Mouse (Mus musculus) hindbrain, postnatal 0 days (tissue): ENCODE data around the gene Atox1. TPM values are rescaled to one million over a fixed set of nuclear protein-coding genes. Genes with fewer than 3 reads are reported as not detected.
"Not testable (repeated sequence)": the region's sequence is repeated elsewhere in the genome, so short reads cannot be mapped to it uniquely, and the experiment has no call there.

Source experiments
- ATAC-seq: fragments of 200-750 bp; cut with Nextera tagmentation; 2 replicates; pipeline ENCODE4 v1.8.0; 2017; ENCODE audit warnings: mild to moderate bottlenecking, moderate TSS enrichment, moderate library complexity
- DNase-seq: peaks from one replicate; pipeline ENCODE4 v3.0.0-alpha.2; 2015; ENCODE audit warnings: low spot score
- H3K27ac ChIP-seq: fragments of 300-500 bp; sonication (generic); 2 replicates; pipeline ENCODE4 v1.5.1; 2014; ENCODE audit warnings: mild to moderate bottlenecking
- H3K27me3 ChIP-seq: fragments of 300-500 bp; sonication (generic); 2 replicates; pipeline ENCODE4 v1.6.1; 2014; ENCODE audit warnings: low read length, mixed read lengths; ENCODE audit not compliant: insufficient read depth
- H3K36me3 ChIP-seq: fragments of 300-500 bp; sonication (generic); 2 replicates; pipeline ENCODE4 v1.6.1; 2014; ENCODE audit warnings: low read length, mixed read lengths; ENCODE audit not compliant: insufficient read depth
- H3K4me1 ChIP-seq: fragments of 300-500 bp; sonication (generic); 2 replicates; pipeline ENCODE4 v1.6.1; 2014; ENCODE audit warnings: antibody characterized with exemption, low read length, mixed read lengths; ENCODE audit not compliant: insufficient read depth
- H3K4me2 ChIP-seq: fragments of 300-500 bp; sonication (generic); 2 replicates; pipeline ENCODE4 v1.6.1; 2014; ENCODE audit warnings: low read depth, mild to moderate bottlenecking, low read length, moderate library complexity, mixed read lengths
- H3K4me3 ChIP-seq: fragments of 300-500 bp; sonication (generic); 2 replicates; pipeline ENCODE4 v1.5.1; 2014; ENCODE audit warnings: low read length
- H3K9ac ChIP-seq: fragments of 300-500 bp; sonication (generic); replicated peaks from 2 replicates; pipeline ENCODE4 v1.6.1; 2014; ENCODE audit warnings: mild to moderate bottlenecking, low read length, moderate library complexity, mixed read lengths
- H3K9me3 ChIP-seq: fragments of 300-500 bp; sonication (generic); 2 replicates; pipeline ENCODE4 v1.6.1; 2016; ENCODE audit warnings: low read length, mixed read lengths
- CTCF ChIP-seq: IDR thresholded peaks from 2 replicates; pipeline ENCODE4 v1.5.1; 2016; ENCODE audit warnings: antibody characterized with exemption, control low read depth, low read depth
- WGBS: fragments of 180-500 bp; shearing (Covaris S2); extraction: QIAGEN DNeasy Blood & Tissue Kit; methylation state at CpG from one replicate; pipeline ENCODE4 v1.1.7; 2014; 5-methylcytosine and 5-hydroxymethylcytosine counted together
- polyA plus RNA-seq: library from polyadenylated mRNA; unstranded; fragments of >200 nt; fragmentation: Nextera tagmentation; extraction: Ambion mirVana; gene quantifications from 2 replicates; pipeline ENCODE4 v1.2.1, GENCODE M21; 2015
- total RNA-seq: library from RNA; depleted of rRNA; stranded (reverse); fragments of >200 nt; gene quantifications from 2 replicates; pipeline ENCODE4 v1.2.3, GENCODE M21; 2014

Atox1 gene
- total and polyA plus RNA-seq, 2 experiments from 2014 or later: 148 to 319 TPM

GRCm38 (mm10) chr11:55422978-55423377 lies 38.1 kb downstream of the Atox1 start, which contains the start of gene Sparc:
TSS of gene Sparc (minus strand) at chr11:55423183.
- no peak for ATAC-seq
- peak within 1 kb of the TSS; percentile 60 for H3K27ac ChIP-seq
- H3K27me3 ChIP-seq: no peaks in the 10 kb centered on the region
- 100% methylated on average over 1 of the region's 1 CpGs for WGBS
- no peak for TF ChIP-seq CTCF
- no peak for DNase-seq
- H3K9ac ChIP-seq: no peak within 1 kb of the TSS
- H3K4me1 ChIP-seq: peaks cover 12% of the 10 kb centered on the region; the same call in 1 of the 2 replicates
- H3K4me3 ChIP-seq: no peak within 1 kb of the TSS
- H3K36me3 ChIP-seq: no peaks in the 10 kb centered on the region
- H3K4me2 ChIP-seq: no peak within 1 kb of the TSS
- H3K9me3 ChIP-seq: no peaks in the 10 kb centered on the region

- no peaks in the 10 kb centered on the region for H3K36me3 ChIP-seq
- H3K4me1 ChIP-seq: peaks cover 12% of the 10 kb centered on the region; the same call in 1 of the 2 replicates
- H3K9me3 ChIP-seq: no peaks in the 10 kb centered on the region
- H3K4me3 ChIP-seq: peak overlapping the region; percentile 40
- ATAC-seq: peak; percentile 81
- peak overlapping the region; percentile 61 for H3K4me2 ChIP-seq
- H3K27me3 ChIP-seq: no peaks in the 10 kb centered on the region
- peak overlapping the region; percentile 83 for H3K27ac ChIP-seq
- 9% methylated on average over 7 of the region's 9 CpGs for WGBS
- no peak for TF ChIP-seq CTCF
- peak overlapping the region; percentile 53 for H3K9ac ChIP-seq
- peak; percentile 51 for DNase-seq
These were observed 41.2 kb downstream of the Atox1 start for GRCm38 (mm10) chr11:55419678-55420307.

- H3K9me3 ChIP-seq: no peaks in the 10 kb centered on the region
- H3K27me3 ChIP-seq: no peaks in the 10 kb centered on the region
- no peaks in the 10 kb centered on the region for H3K36me3 ChIP-seq
- H3K4me1 ChIP-seq: peaks cover 12% of the 10 kb centered on the region; the same call in 1 of the 2 replicates
- H3K4me2 ChIP-seq: peak overlapping the region; percentile 61
- DNase-seq (peak; percentile 49), ATAC-seq (peak; percentile 29; the same call in 1 of the 2 replicates)
- WGBS: 12% methylated on average over 4 of the region's 4 CpGs
- TF ChIP-seq CTCF: no peak
- peak overlapping the region; percentile 40 for H3K4me3 ChIP-seq
- H3K27ac ChIP-seq: peak overlapping the region; percentile 83
- peak overlapping the region; percentile 53 for H3K9ac ChIP-seq
These were observed 41.8 kb downstream of the Atox1 start for GRCm38 (mm10) chr11:55419296-55419677.

- Histone ChIP-seq H3K4me2 (peak overlapping the region; percentile 61), H3K4me1 (peaks cover 7% of the 10 kb centered on the region; the same call in 1 of the 2 replicates), H3K27me3 (no peaks in the 10 kb centered on the region), H3K9ac (peak overlapping the region; percentile 53), H3K4me3 (peak overlapping the region; percentile 40), H3K27ac (peak overlapping the region; percentile 83), H3K36me3 (no peaks in the 10 kb centered on the region), H3K9me3 (no peaks in the 10 kb centered on the region)
- no peak for DNase-seq
- no peak for TF ChIP-seq CTCF
- ATAC-seq: no peak
- 15% methylated on average over 3 of the region's 3 CpGs for WGBS
These were observed 42.4 kb downstream of the Atox1 start for GRCm38 (mm10) chr11:55418704-55419061.

- H3K9me3 ChIP-seq: no peaks in the 10 kb centered on the region
- no peaks in the 10 kb centered on the region for H3K27me3 ChIP-seq
- ATAC-seq: peak; percentile 76
- WGBS: 4% methylated on average over 24 of the region's 24 CpGs
- H3K4me2 ChIP-seq: peak overlapping the region; percentile 61
- DNase-seq: peak; percentile 69
- TF ChIP-seq CTCF: no peak
- H3K4me3 ChIP-seq: peak overlapping the region; percentile 40
- H3K27ac ChIP-seq: peak overlapping the region; percentile 83
- peaks cover 6% of the 10 kb centered on the region; the same call in 1 of the 2 replicates for H3K4me1 ChIP-seq
- H3K9ac ChIP-seq: peak overlapping the region; percentile 53
- H3K36me3 ChIP-seq: no peaks in the 10 kb centered on the region
These were observed 42.9 kb downstream of the Atox1 start for GRCm38 (mm10) chr11:55417898-55418703.

GRCm38 (mm10) chr11:55416609-55417265 lies 44.3 kb downstream of the Atox1 start:
- DNase-seq (no peak), ATAC-seq (no peak)
- Histone ChIP-seq H3K36me3 (no peaks in the 10 kb centered on the region), H3K4me1 (peaks cover 6% of the 10 kb centered on the region; the same call in 1 of the 2 replicates), H3K9me3 (no peaks in the 10 kb centered on the region), H3K4me3 (no peak overlapping the region), H3K4me2 (peak overlapping the region; percentile 61; the same call in 1 of the 2 replicates), H3K27me3 (no peaks in the 10 kb centered on the region), H3K27ac (no peak overlapping the region), H3K9ac (no peak overlapping the region)
- 65% methylated on average over 6 of the region's 6 CpGs for WGBS
- TF ChIP-seq CTCF: no peak

GRCm38 (mm10) chr11:55415731-55416130 lies 45.3 kb downstream of the Atox1 start:
- H3K36me3 ChIP-seq, H3K4me1 ChIP-seq, H3K27me3 ChIP-seq, DNase-seq, H3K27ac ChIP-seq, H3K4me2 ChIP-seq, H3K4me3 ChIP-seq, H3K9me3 ChIP-seq, ATAC-seq, H3K9ac ChIP-seq: not testable (repeated sequence)
- WGBS: 91% methylated on average over 6 of the region's 6 CpGs
